Mouse (Mus musculus) liver, adult (tissue): ENCODE results near the gene Tmem135.

Experiments used
- GATA4 ChIP-seq: IDR thresholded peaks from 2 replicates; pipeline ENCODE4 v1.6.1; 2014; ENCODE audit warnings: mild to moderate bottlenecking, low read length; ENCODE audit not compliant: insufficient replicate concordance

Gene Tmem135

DNA sequence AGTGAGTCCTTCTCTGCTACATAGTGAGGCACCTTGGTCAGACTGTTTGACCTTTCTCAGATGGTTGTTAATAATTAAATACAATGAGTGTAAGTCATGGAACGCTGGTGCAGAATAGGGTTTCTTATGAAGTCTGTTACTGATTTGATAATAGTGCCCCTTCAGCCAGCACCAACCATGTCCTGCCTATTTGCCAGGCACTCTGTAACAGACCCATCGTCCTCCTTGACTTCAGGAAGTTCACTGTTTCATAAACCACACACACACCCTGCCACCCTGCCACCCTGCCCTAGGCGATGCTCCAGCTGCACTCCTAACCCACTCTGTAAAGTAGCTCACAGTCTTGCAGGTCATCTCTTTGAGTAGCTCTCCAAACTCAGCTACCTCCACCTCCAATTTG lies 2.1 kb downstream of the Tmem135 start:
- TF ChIP-seq GATA4 = no peak

DNA sequence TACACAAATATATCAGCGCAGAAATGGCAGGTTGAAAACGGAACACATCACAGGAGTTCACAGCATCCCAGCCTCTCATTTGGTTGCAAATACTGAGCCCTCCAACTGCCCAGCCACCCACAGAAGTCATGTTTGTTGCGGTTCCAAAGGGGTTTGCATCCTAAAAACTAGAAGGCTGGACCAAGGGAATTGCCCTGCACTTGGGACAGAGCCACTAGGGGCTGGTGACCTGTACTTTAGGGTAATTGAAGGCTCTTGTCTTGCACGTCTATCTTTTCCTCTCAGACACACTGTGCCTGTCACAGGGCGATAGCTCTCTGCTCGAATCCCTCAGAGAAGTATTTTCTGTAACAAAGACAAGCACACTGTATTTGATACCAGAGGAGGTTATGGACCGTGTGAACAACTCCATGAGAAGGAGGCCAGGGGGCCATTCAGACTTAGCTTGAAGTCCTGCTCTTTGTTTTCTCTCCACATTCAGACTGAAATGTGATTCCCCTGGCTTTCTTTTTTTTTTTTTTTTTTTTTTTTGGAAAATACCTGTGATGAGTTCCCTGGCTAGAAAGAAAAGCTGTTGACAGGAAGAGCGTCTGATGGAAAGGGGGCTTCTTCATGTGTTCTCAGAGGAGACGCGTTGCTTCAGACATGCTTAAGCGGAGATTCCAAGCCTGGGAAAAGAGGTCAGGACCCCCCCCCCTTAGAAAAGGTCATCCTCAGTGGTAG lies 2.7 kb downstream of the Tmem135 start:
- no peak for TF ChIP-seq GATA4

DNA sequence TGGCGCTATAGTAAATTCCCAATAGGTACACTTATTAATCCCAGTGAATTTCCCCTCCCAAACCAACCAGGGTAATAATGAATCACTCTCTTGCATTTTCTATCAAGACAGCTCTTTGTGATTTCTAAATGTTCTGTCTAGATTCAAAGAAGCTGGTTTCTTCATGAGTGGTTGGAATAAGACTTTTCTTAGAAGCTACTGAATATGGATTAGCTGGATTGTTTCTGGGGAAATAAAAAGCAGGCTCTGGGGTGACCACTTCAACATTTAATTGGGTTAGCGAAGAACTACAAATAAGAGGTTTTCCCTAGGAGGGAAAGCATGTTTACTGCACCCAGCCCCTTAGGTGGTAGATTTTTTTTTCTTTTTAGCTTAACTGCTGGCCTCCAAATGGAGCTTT lies 3.3 kb downstream of the Tmem135 start:
- TF ChIP-seq GATA4 = no peak

DNA sequence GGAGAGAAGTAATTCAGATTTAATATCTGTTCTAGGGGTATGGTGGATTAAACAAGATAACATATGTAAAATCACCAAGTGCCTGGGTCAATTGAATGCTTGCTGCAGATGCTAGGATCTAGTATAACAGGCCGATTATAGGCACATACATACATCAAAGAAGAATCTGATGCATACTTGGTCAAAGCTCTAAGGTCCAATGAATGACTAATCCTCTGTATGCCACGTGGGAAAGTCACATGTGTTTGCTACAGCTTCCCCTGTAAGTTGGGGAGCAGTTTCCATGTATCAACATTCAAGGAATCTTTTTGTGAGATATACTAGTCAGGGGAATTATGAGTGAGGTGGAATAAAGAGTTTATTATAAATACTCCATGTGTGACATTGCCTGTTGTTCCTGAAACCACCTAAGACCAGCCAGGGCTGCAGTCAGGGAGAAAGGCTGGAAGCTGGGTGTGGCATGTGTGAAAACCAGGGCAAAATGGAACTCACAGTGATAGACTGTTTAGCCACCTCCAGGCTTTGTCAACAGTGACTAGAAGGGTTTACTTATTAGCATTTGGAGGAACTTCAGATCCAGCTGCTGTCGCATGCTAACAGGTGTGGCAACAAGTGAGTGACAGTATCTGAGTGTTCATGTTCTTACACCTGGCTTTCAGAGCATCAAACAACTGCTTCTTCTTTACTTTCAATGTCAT lies 6.0 kb downstream of the Tmem135 start:
- no peak for TF ChIP-seq GATA4

DNA sequence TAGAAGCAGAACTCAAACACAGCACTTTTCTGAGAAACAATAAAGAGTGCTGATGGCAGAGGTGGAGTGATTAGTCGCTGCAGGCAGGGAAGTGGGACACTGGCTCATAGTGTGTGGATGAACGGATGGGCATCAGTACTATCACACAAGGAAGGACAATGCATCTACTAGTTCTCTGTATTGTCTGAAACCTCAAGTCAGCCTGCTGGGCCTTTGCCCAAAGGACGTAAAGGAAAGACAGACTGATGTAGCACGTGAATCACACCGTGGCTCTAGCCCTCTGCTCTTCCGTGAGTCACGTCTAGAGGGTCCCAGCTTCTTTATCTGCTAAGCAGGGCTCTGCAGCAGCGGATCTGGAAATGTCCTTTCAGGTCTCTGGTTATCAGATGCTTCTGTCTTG lies 7.6 kb downstream of the Tmem135 start:
- no peak for TF ChIP-seq GATA4

DNA sequence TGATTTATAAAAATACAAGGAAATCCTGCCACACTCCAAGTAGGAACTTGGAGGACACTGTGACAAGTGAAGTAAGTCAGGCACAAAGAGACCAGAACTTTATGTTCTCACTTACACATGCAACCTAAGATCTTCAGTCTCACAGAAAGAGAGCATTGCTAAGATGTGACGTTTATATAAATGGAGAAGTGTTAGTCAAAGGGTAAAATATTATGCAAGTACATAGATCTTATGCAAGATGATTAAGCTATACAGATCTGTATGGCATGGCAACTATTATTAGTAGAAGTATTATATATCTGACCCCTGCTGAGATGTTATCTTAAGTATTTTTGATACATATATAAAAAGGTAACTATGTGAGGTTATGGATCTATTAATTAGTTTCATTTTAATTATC lies 8.6 kb downstream of the Tmem135 start:
- TF ChIP-seq GATA4 = no peak

DNA sequence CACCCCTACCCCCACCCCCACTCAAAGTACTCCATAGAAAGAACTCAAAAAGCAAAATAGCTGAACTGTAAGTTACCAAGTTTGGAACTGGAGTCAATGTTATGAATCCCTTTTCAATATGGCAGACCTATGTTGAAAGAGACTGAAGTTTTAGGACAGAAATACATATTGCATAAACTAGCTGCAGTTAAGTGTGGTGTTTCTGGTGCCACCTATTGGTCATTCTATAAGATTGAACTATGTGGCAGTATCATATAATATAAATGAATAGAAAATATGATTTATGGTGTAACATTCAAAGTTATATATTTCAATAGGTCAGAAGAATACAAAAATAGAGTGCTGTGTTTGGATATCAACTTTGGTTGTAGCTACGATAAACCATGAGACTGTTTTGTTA lies 11.2 kb downstream of the Tmem135 start:
- no peak for TF ChIP-seq GATA4

DNA sequence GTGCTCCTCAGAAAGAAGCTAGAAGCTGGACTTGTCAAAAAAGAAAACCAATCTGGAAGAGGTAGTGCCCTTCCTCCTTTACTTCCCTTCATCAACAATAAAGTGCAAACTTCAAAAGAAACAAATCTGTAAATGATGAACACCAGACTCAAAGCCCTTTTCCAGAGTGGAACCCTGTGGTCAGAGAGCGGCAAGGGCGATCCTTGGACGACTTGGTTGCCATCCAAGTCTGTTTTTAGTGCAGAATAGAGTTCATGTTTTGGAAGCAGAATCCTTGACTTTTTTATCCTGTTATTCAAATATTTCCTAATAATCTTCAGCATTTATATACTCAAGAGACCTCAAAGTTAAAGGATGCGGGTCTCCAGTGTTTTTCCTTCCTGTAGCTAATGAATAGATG lies 11.6 kb downstream of the Tmem135 start:
- TF ChIP-seq GATA4 = no peak

DNA sequence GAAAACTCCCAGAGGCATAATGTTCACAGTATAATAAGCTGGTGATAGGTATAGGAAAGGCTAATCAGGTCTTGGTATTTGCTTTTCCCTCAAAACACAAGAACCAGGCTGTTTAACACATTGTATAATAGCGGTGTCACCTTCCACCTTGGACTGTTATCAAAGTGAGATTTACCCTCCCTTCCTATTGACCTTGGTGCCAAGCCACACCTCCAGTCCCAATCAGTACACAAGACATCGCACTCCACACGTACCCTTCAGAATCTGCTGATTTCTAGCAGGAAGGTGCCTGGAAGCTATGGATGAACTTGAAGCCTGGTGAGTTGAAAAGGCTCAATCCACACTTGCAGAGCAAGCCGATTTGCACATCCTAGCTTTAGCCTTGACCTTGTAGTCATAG lies 12.2 kb downstream of the Tmem135 start:
- peak; percentile 24; the same call in 1 of the 2 replicates for TF ChIP-seq GATA4

DNA sequence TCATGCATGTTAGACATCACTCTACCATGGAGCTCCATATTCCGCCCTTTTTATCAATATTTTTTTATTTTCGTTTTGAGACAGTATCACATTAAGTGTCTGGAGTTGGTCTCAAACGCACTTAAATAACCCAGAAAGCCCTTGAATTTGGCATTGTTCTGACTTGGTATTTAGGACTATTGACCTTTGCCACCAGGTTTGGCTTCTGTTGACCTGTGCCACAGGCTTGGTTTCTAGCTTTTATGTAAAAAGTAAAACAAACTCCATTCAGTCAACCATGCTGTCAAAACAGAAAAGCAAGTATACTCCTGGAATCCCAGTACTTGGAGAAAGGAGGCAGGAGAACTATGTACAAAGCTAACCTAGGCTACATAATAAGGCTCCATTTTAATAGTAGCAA lies 12.7 kb downstream of the Tmem135 start:
- no peak for TF ChIP-seq GATA4

DNA sequence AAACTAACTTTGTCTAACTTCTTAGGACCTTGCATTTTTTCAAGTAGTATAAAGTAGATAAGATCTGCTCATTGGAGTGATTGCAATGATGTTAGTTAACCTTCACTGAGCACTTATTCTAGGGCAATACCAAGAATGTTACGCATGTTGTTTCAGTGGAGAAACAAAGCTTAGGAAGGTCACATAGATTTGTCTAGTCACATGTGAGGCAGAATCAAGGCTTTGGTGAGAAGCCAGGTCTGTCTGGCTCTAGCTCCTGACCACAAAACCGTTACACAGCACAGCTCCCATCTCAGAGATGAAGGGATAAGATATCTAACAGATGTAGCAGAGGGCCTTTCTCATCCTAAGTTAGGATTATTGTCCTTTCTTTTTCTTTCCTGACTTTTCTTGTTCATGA lies 13.4 kb downstream of the Tmem135 start:
- TF ChIP-seq GATA4 = no peak

DNA sequence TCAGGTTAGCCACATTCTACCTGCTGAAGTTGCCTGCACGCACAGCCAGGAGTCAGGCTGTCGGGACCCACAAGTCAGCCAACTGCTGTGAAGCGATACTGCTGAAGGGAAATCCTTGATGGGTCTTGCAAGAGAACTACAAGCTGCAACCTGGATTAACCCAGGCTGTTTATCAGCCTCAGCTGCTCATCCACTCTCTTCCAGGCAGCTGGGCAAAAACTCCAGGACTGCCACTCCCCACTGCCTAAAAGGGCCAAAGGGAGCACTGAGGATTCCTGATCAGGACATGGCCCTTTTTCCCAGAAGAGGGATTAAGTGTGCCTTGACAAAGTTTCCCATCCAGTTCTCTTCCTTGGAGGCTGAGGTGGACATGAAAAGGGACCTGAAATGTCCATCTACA lies 15.0 kb downstream of the Tmem135 start:
- no peak for TF ChIP-seq GATA4

DNA sequence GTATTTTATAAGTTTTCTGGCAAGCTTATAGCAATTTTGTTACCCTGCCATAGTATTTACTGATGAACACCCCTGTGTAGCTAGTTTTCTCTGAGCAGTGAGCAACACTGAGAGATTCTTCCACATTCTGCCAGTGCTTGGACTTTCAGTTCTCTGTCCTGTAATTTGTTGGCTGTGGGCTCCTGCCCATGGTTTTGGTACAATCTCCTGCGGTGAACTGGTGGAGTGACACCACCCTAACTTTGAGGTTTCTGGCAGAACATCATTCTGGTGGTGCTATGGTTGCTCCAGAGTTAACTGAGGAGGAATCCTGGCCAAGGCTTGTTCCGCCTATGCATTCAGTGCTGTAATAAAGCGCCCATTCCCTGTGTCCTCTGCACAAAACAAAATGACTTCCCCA lies 21.1 kb downstream of the Tmem135 start:
- TF ChIP-seq GATA4 = no peak

DNA sequence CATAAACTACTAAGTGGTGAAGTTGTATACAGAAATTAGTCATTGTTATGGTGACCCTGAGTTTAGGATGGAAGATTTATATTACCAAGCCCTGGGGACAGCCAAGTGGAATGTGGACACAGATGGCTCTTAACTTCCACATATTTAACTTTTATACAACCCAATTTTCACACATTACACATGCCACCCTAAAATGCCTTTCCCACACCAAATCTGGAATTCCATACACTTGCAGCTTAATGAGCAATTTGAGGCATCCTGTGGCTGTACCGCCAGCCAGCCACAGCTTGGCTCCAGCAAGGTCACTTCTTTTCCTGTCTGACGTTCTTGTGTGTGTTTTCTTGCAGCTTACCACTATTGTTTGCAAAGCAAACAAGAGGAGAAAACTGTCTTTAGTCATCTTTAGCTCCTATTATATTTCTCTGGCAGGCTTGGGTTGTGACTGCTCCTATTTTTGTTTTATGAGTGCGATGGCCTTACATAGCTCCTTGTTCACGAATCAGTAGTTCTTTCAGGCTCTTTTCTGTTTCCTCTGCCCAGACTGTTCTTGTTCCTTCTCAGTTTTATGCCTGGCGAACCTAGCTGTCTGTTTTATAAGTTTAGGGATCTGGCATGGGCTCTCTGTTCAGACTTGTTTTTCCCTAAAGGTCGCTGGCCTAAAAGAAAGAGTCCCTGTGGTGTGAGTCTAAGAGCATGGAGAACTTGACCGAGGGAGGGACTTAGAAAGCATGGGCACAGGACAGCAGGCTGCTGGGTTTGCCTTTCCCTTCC lies 22.9 kb downstream of the Tmem135 start:
- no peak for TF ChIP-seq GATA4

DNA sequence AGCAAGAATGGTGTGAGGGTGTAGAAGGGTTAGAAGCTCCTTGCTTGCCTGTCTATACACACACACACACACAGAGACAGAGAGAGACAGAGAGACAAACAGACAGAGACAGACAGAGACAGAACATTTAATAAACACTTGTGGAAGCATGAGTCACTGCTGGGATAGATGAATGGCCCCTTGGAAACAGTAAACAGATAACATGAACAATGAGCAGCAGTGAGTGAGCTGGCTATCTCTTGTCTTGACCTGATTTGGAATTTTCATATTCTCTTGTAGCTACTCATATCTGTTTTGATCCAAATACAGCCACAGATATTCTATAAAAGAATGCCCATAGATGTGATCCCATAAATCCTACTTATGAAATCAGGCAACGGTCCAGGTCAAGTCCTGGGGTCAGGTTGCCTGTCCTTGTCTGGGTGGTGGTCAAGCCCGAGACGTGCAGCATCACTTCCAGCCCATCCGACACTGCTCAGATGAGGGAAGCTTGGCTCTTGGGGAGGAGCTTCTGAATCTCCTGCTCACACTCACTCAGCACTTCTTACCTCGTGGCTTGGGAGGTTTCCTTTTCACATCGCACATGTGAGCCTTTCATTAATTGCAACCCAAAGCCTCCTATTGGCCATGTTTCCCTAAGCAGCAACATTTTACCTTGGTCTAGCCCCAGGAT lies 32.3 kb downstream of the Tmem135 start:
- peak; percentile 81; the same call in 1 of the 2 replicates for TF ChIP-seq GATA4

DNA sequence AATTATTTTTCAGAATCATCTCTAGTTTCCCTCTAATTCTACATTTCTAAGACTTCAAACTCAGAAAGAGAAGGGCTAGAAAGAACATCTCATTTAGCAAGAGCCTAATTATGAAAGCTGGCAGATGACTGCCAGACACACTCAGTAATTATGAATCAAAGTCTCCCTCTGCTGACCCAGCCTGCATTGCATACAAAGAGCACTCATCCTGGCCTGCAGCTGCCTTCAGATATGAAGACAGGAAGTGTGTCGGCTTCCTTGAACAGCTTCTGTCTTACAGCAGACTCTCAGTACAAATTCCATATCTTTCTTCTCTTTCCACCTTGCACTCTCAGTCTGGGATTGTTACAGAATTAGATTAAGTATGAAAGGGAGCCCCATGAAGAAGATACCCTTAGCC lies 33.1 kb downstream of the Tmem135 start:
- TF ChIP-seq GATA4 = peak; percentile 61; the same call in 1 of the 2 replicates

DNA sequence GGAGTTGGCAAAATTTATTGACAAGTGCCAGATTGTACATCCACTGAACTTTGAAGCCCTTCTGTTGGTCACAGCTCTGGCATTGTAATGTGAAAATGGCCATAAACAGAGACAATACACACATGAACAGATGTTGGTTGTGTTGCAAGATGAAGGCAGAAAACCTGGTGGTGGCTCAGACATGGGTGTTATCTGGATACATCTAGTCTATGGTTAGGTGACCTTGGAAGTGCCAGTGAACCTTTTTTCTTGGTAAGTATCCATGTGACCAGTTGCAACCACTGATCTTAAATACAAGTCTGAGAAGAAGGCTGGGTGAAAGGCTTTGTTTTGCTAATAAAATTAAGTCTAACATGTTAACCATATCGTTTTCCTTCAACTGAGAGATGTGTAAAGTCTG lies 33.9 kb downstream of the Tmem135 start:
- TF ChIP-seq GATA4 = no peak
